Mouse (Mus musculus): ENCODE data around the gene Olfr1013. TPM values are rescaled to one million over a fixed set of nuclear protein-coding genes. Genes with fewer than 3 reads are reported as not detected.

The Olfr1013 gene
- polyA plus RNA-seq, 1 experiment from 2014 or later, result not detected

Other genes with a start within 250 kb of the Olfr1013 start
- not detected in 2 replicates for gene 4833423E24Rik, start 248.1 kb upstream of the Olfr1013 start, polyA plus RNA-seq (2016; fragmentation: Nextera tagmentation; extraction: Ambion mirVana)
- not detected in 2 replicates for gene Olfr996, start 187.9 kb upstream of the Olfr1013 start, polyA plus RNA-seq (2016; fragmentation: Nextera tagmentation; extraction: Ambion mirVana)
- not detected in 2 replicates for gene Olfr998, start 178.2 kb upstream of the Olfr1013 start, polyA plus RNA-seq (2016; fragmentation: Nextera tagmentation; extraction: Ambion mirVana)
- not detected in 2 replicates for gene Olfr1000, start 155.2 kb upstream of the Olfr1013 start, polyA plus RNA-seq (2016; fragmentation: Nextera tagmentation; extraction: Ambion mirVana)
- not detected in 2 replicates for gene Olfr1002, start 116.4 kb upstream of the Olfr1013 start, polyA plus RNA-seq (2016; fragmentation: Nextera tagmentation; extraction: Ambion mirVana)
- not detected in 2 replicates for gene Olfr154, start 102.6 kb upstream of the Olfr1013 start, polyA plus RNA-seq (2016; fragmentation: Nextera tagmentation; extraction: Ambion mirVana)
- not detected in 2 replicates for gene Olfr1006, start 88.3 kb upstream of the Olfr1013 start, polyA plus RNA-seq (2016; fragmentation: Nextera tagmentation; extraction: Ambion mirVana)
- not detected in 2 replicates for gene Olfr1008, start 77.7 kb upstream of the Olfr1013 start, polyA plus RNA-seq (2016; fragmentation: Nextera tagmentation; extraction: Ambion mirVana)
- gene Olfr1009, start 51.7 kb upstream of the Olfr1013 start, polyA plus RNA-seq (2016; fragmentation: Nextera tagmentation; extraction: Ambion mirVana), result not detected in 2 replicates
- not detected in 2 replicates for gene Olfr1012, start 4.3 kb upstream of the Olfr1013 start, polyA plus RNA-seq (2016; fragmentation: Nextera tagmentation; extraction: Ambion mirVana)
- gene Olfr1014, start 5.6 kb downstream of the Olfr1013 start, polyA plus RNA-seq (2016; fragmentation: Nextera tagmentation; extraction: Ambion mirVana), result not detected in 2 replicates
- not detected in 2 replicates for gene Olfr1015, start 14.9 kb downstream of the Olfr1013 start, polyA plus RNA-seq (2016; fragmentation: Nextera tagmentation; extraction: Ambion mirVana)
- gene Olfr1016, start 35.4 kb downstream of the Olfr1013 start, polyA plus RNA-seq (2016; fragmentation: Nextera tagmentation; extraction: Ambion mirVana), result not detected in 2 replicates
- not detected in 2 replicates for gene Olfr1018, start 51.4 kb downstream of the Olfr1013 start, polyA plus RNA-seq (2016; fragmentation: Nextera tagmentation; extraction: Ambion mirVana)
- not detected in 2 replicates for gene Olfr1019, start 78.4 kb downstream of the Olfr1013 start, polyA plus RNA-seq (2016; fragmentation: Nextera tagmentation; extraction: Ambion mirVana)
- gene Olfr1020, start 79.9 kb downstream of the Olfr1013 start, polyA plus RNA-seq (2016; fragmentation: Nextera tagmentation; extraction: Ambion mirVana), result not detected in 2 replicates
- not detected in 2 replicates for gene Olfr1022, start 101.5 kb downstream of the Olfr1013 start, polyA plus RNA-seq (2016; fragmentation: Nextera tagmentation; extraction: Ambion mirVana)
- not detected in 2 replicates for gene Olfr1023, start 118.5 kb downstream of the Olfr1013 start, polyA plus RNA-seq (2016; fragmentation: Nextera tagmentation; extraction: Ambion mirVana)
- gene Olfr1024, start 138.0 kb downstream of the Olfr1013 start, polyA plus RNA-seq (2016; fragmentation: Nextera tagmentation; extraction: Ambion mirVana), result not detected in 2 replicates
- not detected in 2 replicates for gene Olfr1025-ps1, start 148.1 kb downstream of the Olfr1013 start, polyA plus RNA-seq (2016; fragmentation: Nextera tagmentation; extraction: Ambion mirVana)
- gene Olfr1026, start 154.5 kb downstream of the Olfr1013 start, polyA plus RNA-seq (2016; fragmentation: Nextera tagmentation; extraction: Ambion mirVana), result not detected in 2 replicates
- not detected in 2 replicates for gene Olfr1028, start 183.3 kb downstream of the Olfr1013 start, polyA plus RNA-seq (2016; fragmentation: Nextera tagmentation; extraction: Ambion mirVana)
- gene Olfr1029, start 206.8 kb downstream of the Olfr1013 start, polyA plus RNA-seq (2016; fragmentation: Nextera tagmentation; extraction: Ambion mirVana), result not detected in 2 replicates
- gene Olfr1030, start 212.2 kb downstream of the Olfr1013 start, polyA plus RNA-seq (2016; fragmentation: Nextera tagmentation; extraction: Ambion mirVana), result not detected in 2 replicates
- not detected in 2 replicates for gene Olfr1031, start 223.2 kb downstream of the Olfr1013 start, polyA plus RNA-seq (2016; fragmentation: Nextera tagmentation; extraction: Ambion mirVana)
- gene Olfr1032, start 238.4 kb downstream of the Olfr1013 start, polyA plus RNA-seq (2016; fragmentation: Nextera tagmentation; extraction: Ambion mirVana), result not detected in 2 replicates